Mouse (Mus musculus): ENCODE results near the gene Zfand3. TPM values are rescaled to one million over a fixed set of nuclear protein-coding genes. Genes with fewer than 3 reads are reported as not detected.

The Zfand3 gene
- polyA plus RNA-seq, 1 experiment: 58.6 TPM

GRCm38 (mm10) chr17:30061100-30061837, 56.7 kb downstream of the Zfand3 start:
- Histone ChIP-seq H3K27me3 (ENCODE audit: control insufficient read depth, insufficient read depth, low read length) (no peaks in the 10 kb centered on the region), H3K4me1 (ENCODE audit: control insufficient read depth, insufficient read depth, insufficient read length, low read length) (peaks cover 10% of the 10 kb centered on the region; the same call in 1 of the 2 replicates), H3K36me3 (ENCODE audit: control insufficient read depth, insufficient read depth, low read length) (no peaks in the 10 kb centered on the region), H3K27ac (ENCODE audit: insufficient read depth, low read depth, low read length) (no peak overlapping the region), H3K4me3 (ENCODE audit: low read depth, low read length) (no peak overlapping the region)
- WGBS: 59% methylated on average over 8 of the region's 8 CpGs
- TF ChIP-seq CTCF (IDR thresholded peaks at IDR 0.05; ENCODE audit: extremely low read depth, insufficient read length, insufficient replicate concordance, low read depth, low read length): no peak
- TF ChIP-seq POLR2A (IDR thresholded peaks at IDR 0.05; ENCODE audit: low read depth, low read length): no peak

GRCm38 (mm10) chr17:30063849-30064248, 59.3 kb downstream of the Zfand3 start:
- no peak overlapping the region for H3K4me3 ChIP-seq (ENCODE audit: low read depth, low read length)
- no peak overlapping the region for H3K27ac ChIP-seq (ENCODE audit: insufficient read depth, low read depth, low read length)
- TF ChIP-seq POLR2A (IDR thresholded peaks at IDR 0.05; ENCODE audit: low read depth, low read length): no peak
- no peak for TF ChIP-seq CTCF (IDR thresholded peaks at IDR 0.05; ENCODE audit: extremely low read depth, insufficient read length, insufficient replicate concordance, low read depth, low read length)
- peaks cover 9% of the 10 kb centered on the region; the same call in 1 of the 2 replicates for H3K4me1 ChIP-seq (ENCODE audit: control insufficient read depth, insufficient read depth, insufficient read length, low read length)
- 20% methylated on average over 3 of the region's 3 CpGs for whole genome bisulfite sequencing
- no peaks in the 10 kb centered on the region for H3K27me3 ChIP-seq (ENCODE audit: control insufficient read depth, insufficient read depth, low read length)
- H3K36me3 ChIP-seq (ENCODE audit: control insufficient read depth, insufficient read depth, low read length): no peaks in the 10 kb centered on the region; the same call in 1 of the 2 replicates

GRCm38 (mm10) chr17:30064746-30065145, 60.2 kb downstream of the Zfand3 start:
- Histone ChIP-seq H3K27ac (ENCODE audit: insufficient read depth, low read depth, low read length) (no peak overlapping the region), H3K27me3 (ENCODE audit: control insufficient read depth, insufficient read depth, low read length) (no peaks in the 10 kb centered on the region), H3K4me1 (ENCODE audit: control insufficient read depth, insufficient read depth, insufficient read length, low read length) (peaks cover 9% of the 10 kb centered on the region; the same call in 1 of the 2 replicates), H3K4me3 (ENCODE audit: low read depth, low read length) (no peak overlapping the region), H3K36me3 (ENCODE audit: control insufficient read depth, insufficient read depth, low read length) (no peaks in the 10 kb centered on the region; the same call in 1 of the 2 replicates)
- 82% methylated on average over 4 of the region's 4 CpGs for WGBS
- TF ChIP-seq POLR2A (IDR thresholded peaks at IDR 0.05; ENCODE audit: low read depth, low read length): no peak
- TF ChIP-seq CTCF (IDR thresholded peaks at IDR 0.05; ENCODE audit: extremely low read depth, insufficient read length, insufficient replicate concordance, low read depth, low read length): no peak

- no peak overlapping the region for H3K27ac ChIP-seq (ENCODE audit: insufficient read depth, low read depth, low read length)
- TF ChIP-seq POLR2A (IDR thresholded peaks at IDR 0.05; ENCODE audit: low read depth, low read length): no peak
- no peak for TF ChIP-seq CTCF (IDR thresholded peaks at IDR 0.05; ENCODE audit: extremely low read depth, insufficient read length, insufficient replicate concordance, low read depth, low read length)
- H3K4me1 ChIP-seq (ENCODE audit: control insufficient read depth, insufficient read depth, insufficient read length, low read length): peaks cover 4% of the 10 kb centered on the region; the same call in 1 of the 2 replicates
- H3K27me3 ChIP-seq (ENCODE audit: control insufficient read depth, insufficient read depth, low read length): no peaks in the 10 kb centered on the region
- 92% methylated on average over 3 of the region's 3 CpGs for WGBS
- peaks cover 5% of the 10 kb centered on the region; the same call in 1 of the 2 replicates for H3K36me3 ChIP-seq (ENCODE audit: control insufficient read depth, insufficient read depth, low read length)
- no peak overlapping the region for H3K4me3 ChIP-seq (ENCODE audit: low read depth, low read length)
Measured at GRCm38 (mm10) chr17:30069776-30070175, 65.2 kb downstream of the Zfand3 start.

- TF ChIP-seq CTCF (IDR thresholded peaks at IDR 0.05; ENCODE audit: extremely low read depth, insufficient read length, insufficient replicate concordance, low read depth, low read length): no peak
- no peak for TF ChIP-seq POLR2A (IDR thresholded peaks at IDR 0.05; ENCODE audit: low read depth, low read length)
- 79% methylated on average over 5 of the region's 5 CpGs for WGBS
- Histone ChIP-seq H3K27me3 (ENCODE audit: control insufficient read depth, insufficient read depth, low read length) (no peaks in the 10 kb centered on the region), H3K27ac (ENCODE audit: insufficient read depth, low read depth, low read length) (no peak overlapping the region), H3K4me1 (ENCODE audit: control insufficient read depth, insufficient read depth, insufficient read length, low read length) (peaks cover 4% of the 10 kb centered on the region; the same call in 1 of the 2 replicates), H3K36me3 (ENCODE audit: control insufficient read depth, insufficient read depth, low read length) (peaks cover 5% of the 10 kb centered on the region; the same call in 1 of the 2 replicates), H3K4me3 (ENCODE audit: low read depth, low read length) (no peak overlapping the region)
Measured at GRCm38 (mm10) chr17:30070631-30071030, 66.1 kb downstream of the Zfand3 start.

GRCm38 (mm10) chr17:30072613-30073012, 68.1 kb downstream of the Zfand3 start:
- Histone ChIP-seq H3K4me1 (ENCODE audit: control insufficient read depth, insufficient read depth, insufficient read length, low read length) (0 out of 2 replicates have a peak, but pooled peaks cover 1% of the 10 kb centered on the region), H3K27ac (ENCODE audit: insufficient read depth, low read depth, low read length) (no peak overlapping the region), H3K27me3 (ENCODE audit: control insufficient read depth, insufficient read depth, low read length) (no peaks in the 10 kb centered on the region), H3K4me3 (ENCODE audit: low read depth, low read length) (no peak overlapping the region), H3K36me3 (ENCODE audit: control insufficient read depth, insufficient read depth, low read length) (peaks cover 5% of the 10 kb centered on the region; the same call in 1 of the 2 replicates)
- 76% methylated on average over 3 of the region's 3 CpGs for WGBS
- TF ChIP-seq CTCF (IDR thresholded peaks at IDR 0.05; ENCODE audit: extremely low read depth, insufficient read length, insufficient replicate concordance, low read depth, low read length): no peak
- no peak for TF ChIP-seq POLR2A (IDR thresholded peaks at IDR 0.05; ENCODE audit: low read depth, low read length)

GRCm38 (mm10) chr17:30075896-30076295, 71.4 kb downstream of the Zfand3 start:
- TF ChIP-seq CTCF (IDR thresholded peaks at IDR 0.05; ENCODE audit: extremely low read depth, insufficient read length, insufficient replicate concordance, low read depth, low read length) (no peak), POLR2A (IDR thresholded peaks at IDR 0.05; ENCODE audit: low read depth, low read length) (no peak)
- WGBS: 70% methylated on average over 5 of the region's 5 CpGs
- peaks cover 6% of the 10 kb centered on the region for H3K36me3 ChIP-seq (ENCODE audit: control insufficient read depth, insufficient read depth, low read length)
- no peaks in the 10 kb centered on the region for H3K27me3 ChIP-seq (ENCODE audit: control insufficient read depth, insufficient read depth, low read length)
- 0 out of 2 replicates have a peak, but pooled peaks cover 1% of the 10 kb centered on the region for H3K4me1 ChIP-seq (ENCODE audit: control insufficient read depth, insufficient read depth, insufficient read length, low read length)
- no peak overlapping the region for H3K27ac ChIP-seq (ENCODE audit: insufficient read depth, low read depth, low read length)
- no peak overlapping the region for H3K4me3 ChIP-seq (ENCODE audit: low read depth, low read length)

All from small intestine, adult 2 months (tissue).